8 mouse cellular contexts compared by ENCODE assay signal in genomic region chr16:4878192-4878885, GRCm38 (mm10). TPM values are rescaled to one million over a fixed set of nuclear protein-coding genes. Genes with fewer than 3 reads are reported as not detected.
DNase-seq lines count a peak whose midpoint lies in the region; ATAC-seq and TF ChIP-seq lines count a peak whose summit lies in the region.

No protein-coding gene starts in this region.

- H3K27me3 ChIP-seq in hindbrain, embryonic 11.5 days (ENCODE audit: control insufficient read depth, insufficient read depth, low read length) = no peaks in the 10 kb centered on the region
- H3K27me3 ChIP-seq in liver, embryonic 12.5 days (replicated peaks) = no peaks in the 10 kb centered on the region
- H3K27me3 ChIP-seq in myocyte (ENCODE audit: control insufficient read depth, insufficient read depth, insufficient read length) = no peaks in the 10 kb centered on the region

- no peaks in the 10 kb centered on the region for H3K36me3 ChIP-seq in hindbrain, embryonic 11.5 days (ENCODE audit: control insufficient read depth, insufficient read depth, low read length)
- peaks cover 34% of the 10 kb centered on the region for H3K36me3 ChIP-seq in liver, embryonic 12.5 days
- peaks cover 1% of the 10 kb centered on the region for H3K36me3 ChIP-seq in myocyte (ENCODE audit: control insufficient read depth, insufficient read depth)

- peak overlapping the region; percentile 89 for H3K4me2 ChIP-seq in hindbrain, embryonic 11.5 days (replicated peaks; ENCODE audit: low read depth, low read length)
- H3K4me2 ChIP-seq in liver, embryonic 12.5 days = peak overlapping the region; percentile 96
- peak overlapping the region; percentile 91 for H3K4me2 ChIP-seq in myocyte (ENCODE audit: low read depth)

- no peak for TF ChIP-seq POLR2A in myocyte (IDR thresholded peaks at IDR 0.05; ENCODE audit: insufficient read length, low read depth)

- H3K27ac ChIP-seq in brown adipose tissue, adult 24 weeks (replicated peaks; ENCODE audit: low read depth, low read length) = peak overlapping the region; percentile 83
- no peak overlapping the region for H3K27ac ChIP-seq in hindbrain, embryonic 11.5 days (ENCODE audit: low read depth, low read length)
- peak overlapping the region; percentile 99 for H3K27ac ChIP-seq in liver, embryonic 12.5 days

- no peaks in the 10 kb centered on the region for H3K9me3 ChIP-seq in hindbrain, embryonic 11.5 days (ENCODE audit: control insufficient read depth, low read length)
- no peaks in the 10 kb centered on the region for H3K9me3 ChIP-seq in liver, embryonic 12.5 days (replicated peaks)

- peaks cover 31% of the 10 kb centered on the region for H3K79me2 ChIP-seq in myocyte (ENCODE audit: control insufficient read depth, insufficient read depth)

- H3K4me1 ChIP-seq in brown adipose tissue, adult 24 weeks (ENCODE audit: control insufficient read depth, insufficient read depth, insufficient read length, low read length) = peaks cover 18% of the 10 kb centered on the region
- H3K4me1 ChIP-seq in hindbrain, embryonic 11.5 days (replicated peaks; ENCODE audit: control insufficient read depth, insufficient read depth, low read length) = peaks cover 8% of the 10 kb centered on the region; the same call in 1 of the 2 replicates
- H3K4me1 ChIP-seq in liver, embryonic 12.5 days = peaks cover 76% of the 10 kb centered on the region

- H3K9ac ChIP-seq in hindbrain, embryonic 11.5 days (ENCODE audit: low read depth, low read length) = peak overlapping the region; percentile 81
- H3K9ac ChIP-seq in liver, embryonic 12.5 days = peak overlapping the region; percentile 93

- ATAC-seq in hindbrain, embryonic 11.5 days (ENCODE audit: low FRiP score) = no peak
- ATAC-seq in liver, embryonic 12.5 days = 0 out of 2 replicates have a peak, but pooled peaks have one; percentile 13

- H3ac ChIP-seq in myocyte (ENCODE audit: control insufficient read depth, insufficient read length) = peak overlapping the region; percentile 93

- DNase-seq in kidney, adult 11 months = peak; percentile 54
- no peak for DNase-seq in kidney, adult 18-20 months
- no peak for DNase-seq in hindbrain, embryonic 11.5 days (ENCODE audit: low spot score)
- no peak for DNase-seq in retina, postnatal 1 day
- DNase-seq in cerebellum, postnatal 36 days = no peak

- WGBS in hindbrain, embryonic 11.5 days = 37% methylated on average over 5 of the region's 5 CpGs
- WGBS in liver, embryonic 12.5 days (ENCODE audit: insufficient replicate concordance) = 9% methylated on average over 5 of the region's 5 CpGs

- peak overlapping the region; percentile 88 for H3K4me3 ChIP-seq in brown adipose tissue, adult 24 weeks (ENCODE audit: insufficient read depth, low read depth, low read length)
- peak overlapping the region; percentile 78 for H3K4me3 ChIP-seq in hindbrain, embryonic 11.5 days (ENCODE audit: low read depth, low read length)
- peak overlapping the region; percentile 87 for H3K4me3 ChIP-seq in liver, embryonic 12.5 days
- peak overlapping the region; percentile 77 for H3K4me3 ChIP-seq in myocyte

TF ChIP-seq in myocyte, 11 proteins besides CTCF, POLR2A, EP300 and RAD21:
- no peak for TF ChIP-seq REST (IDR thresholded peaks at IDR 0.05; ENCODE audit: insufficient read depth, insufficient read length)
- TF ChIP-seq MYOD1 (IDR thresholded peaks at IDR 0.05; ENCODE audit: control insufficient read depth in 1 of 3, insufficient read length in 2 of 3, low read depth in 2 of 3) = peak in 1 of 3 experiments; percentile 22
- no peak for TF ChIP-seq TCF12 (IDR thresholded peaks at IDR 0.05; ENCODE audit: insufficient read depth, poor library complexity, severe bottlenecking)
- no peak for TF ChIP-seq MAX (IDR thresholded peaks at IDR 0.05; ENCODE audit: low read depth)
- TF ChIP-seq CEBPB (IDR thresholded peaks at IDR 0.05; ENCODE audit: insufficient read depth, poor library complexity, severe bottlenecking) = no peak
- no peak for TF ChIP-seq USF1 (IDR thresholded peaks at IDR 0.05; ENCODE audit: low read depth)
- TF ChIP-seq SRF (IDR thresholded peaks at IDR 0.05; ENCODE audit: control insufficient read depth, insufficient read length, low read depth) = no peak
- no peak for TF ChIP-seq TCF3 (IDR thresholded peaks at IDR 0.05; ENCODE audit: insufficient read length, low read depth)
- peak in 2 of 3 experiments; percentile 46 to 63 for TF ChIP-seq MYOG (IDR thresholded peaks at IDR 0.05; ENCODE audit: control insufficient read depth in 1 of 3, insufficient read depth in 1 of 3, insufficient read length in 2 of 3, low read depth in 2 of 3)
- no peak for TF ChIP-seq E2F4 (IDR thresholded peaks at IDR 0.05; ENCODE audit: insufficient read depth)
- TF ChIP-seq POLR2AphosphoS2 (IDR thresholded peaks at IDR 0.05; ENCODE audit: insufficient read length, low read depth) = no peak
TF ChIP-seq in myocyte: peak in this region for 2.

RNA-seq across cellular contexts. Expression of gene Ubald1, which starts 1.8 kb away (rescaled TPM):
- polyA plus RNA-seq in brown adipose tissue, adult 24 weeks (2012; ENCODE audit: insufficient read depth, insufficient read length, missing spikeins) = 14.2 and 16.7 TPM in 2 replicates
- 26.1 and 28.9 TPM in 2 replicates for polyA plus RNA-seq in hindbrain, embryonic 11.5 days (2014; fragmentation: Nextera tagmentation; extraction: Ambion mirVana)
- 14.7 and 16.8 TPM in 2 replicates for polyA plus RNA-seq in liver, embryonic 12.5 days (2016; fragmentation: Nextera tagmentation; extraction: Ambion mirVana)
- 79.5 TPM for polyA plus RNA-seq in myocyte (2012; fragmentation: generic; extraction: Trizol)

RNA-seq across cellular contexts. Expression of gene Mgrn1, which starts 7.7 kb away (rescaled TPM):
- 50.6 and 52.6 TPM in 2 replicates for polyA plus RNA-seq in brown adipose tissue, adult 24 weeks (2012; ENCODE audit: insufficient read depth, insufficient read length, missing spikeins)
- 61.3 and 68.8 TPM in 2 replicates for polyA plus RNA-seq in hindbrain, embryonic 11.5 days (2014; fragmentation: Nextera tagmentation; extraction: Ambion mirVana)
- polyA plus RNA-seq in liver, embryonic 12.5 days (2016; fragmentation: Nextera tagmentation; extraction: Ambion mirVana) = 29.8 and 31.1 TPM in 2 replicates
- 59.3 TPM for polyA plus RNA-seq in myocyte (2012; fragmentation: generic; extraction: Trizol)

RNA-seq across cellular contexts. Expression of gene 4930562C15Rik, which starts 43.1 kb away (rescaled TPM):
- polyA plus RNA-seq in brown adipose tissue, adult 24 weeks (2012; ENCODE audit: insufficient read depth, insufficient read length, missing spikeins) = not detected in 2 replicates
- polyA plus RNA-seq in hindbrain, embryonic 11.5 days (2014; fragmentation: Nextera tagmentation; extraction: Ambion mirVana) = 0.11 and 0.17 TPM in 2 replicates
- polyA plus RNA-seq in liver, embryonic 12.5 days (2016; fragmentation: Nextera tagmentation; extraction: Ambion mirVana) = 0.13 and 0.16 TPM in 2 replicates
- 0.08 TPM for polyA plus RNA-seq in myocyte (2012; fragmentation: generic; extraction: Trizol)
